In the genomic region with DNA sequence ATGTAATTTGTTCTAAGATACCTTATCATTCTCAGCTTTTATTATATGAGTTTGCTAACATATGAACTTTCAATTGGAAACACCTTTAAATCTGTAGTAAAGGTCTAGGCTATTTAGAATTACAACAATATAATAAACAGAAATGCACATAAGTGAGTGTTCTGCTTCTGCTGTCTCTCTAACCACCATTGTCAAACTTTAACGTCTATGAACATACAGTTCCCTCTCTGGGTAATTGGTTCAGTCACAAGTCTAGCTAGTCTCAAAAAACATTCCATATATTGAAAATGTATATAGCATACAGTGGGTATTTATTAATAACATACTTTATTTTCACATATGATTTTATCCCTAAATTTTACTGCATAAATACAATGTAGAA, we compare ENCODE assay signal across 16 mouse cellular contexts.
"Had no signal": no experiment of that assay in that cellular context is flagged by ENCODE, and none has a peak within 500 bp of the region (broad histone marks: within the 10 kb centered on the region; RNA-seq: fewer than 3 reads in every experiment).

No protein-coding gene starts in this region.

- H3K27ac ChIP-seq: neural tube, embryonic 13.5 days; neural tube, embryonic 15.5 days; stomach, embryonic 15.5 days; stomach, postnatal 0 days had no signal

- DNase-seq: retina, postnatal 1 day; right cerebral cortex, adult 18-20 months; right cerebral cortex, postnatal 14 days; right cerebral cortex, postnatal 25 days; right cerebral cortex, postnatal 4 days; spleen, adult 18-20 months; thymus, adult 18-20 months; thymus, adult 2 months; thymus, postnatal 14 days; thymus, postnatal 25 days; thymus, postnatal 36 days; thymus, postnatal 4 days had no signal

- H3K36me3 ChIP-seq: neural tube, embryonic 13.5 days; neural tube, embryonic 15.5 days; stomach, embryonic 15.5 days had no signal

- H3K4me3 ChIP-seq: neural tube, embryonic 13.5 days; neural tube, embryonic 15.5 days; stomach, embryonic 15.5 days had no signal

- H3K27me3 ChIP-seq: neural tube, embryonic 13.5 days; neural tube, embryonic 15.5 days; stomach, embryonic 15.5 days had no signal

- H3K4me1 ChIP-seq: neural tube, embryonic 13.5 days; neural tube, embryonic 15.5 days; stomach, embryonic 15.5 days had no signal

- H3K9me3 ChIP-seq: neural tube, embryonic 13.5 days; neural tube, embryonic 15.5 days; stomach, embryonic 15.5 days had no signal

- H3K4me2 ChIP-seq: neural tube, embryonic 13.5 days; neural tube, embryonic 15.5 days; stomach, embryonic 15.5 days had no signal

- H3K9ac ChIP-seq: neural tube, embryonic 13.5 days; neural tube, embryonic 15.5 days; stomach, embryonic 15.5 days had no signal
